Mouse (Mus musculus) liver, embryonic 14.5 days (tissue): Measurements from ENCODE around the gene Hnrnph3.

Experiments
- CTCF ChIP-seq: IDR thresholded peaks from 2 replicates; pipeline ENCODE4 v1.5.1; 2016; ENCODE audit warnings: antibody characterized with exemption, low read depth, control low read depth
- EP300 ChIP-seq: IDR thresholded peaks from 2 replicates; pipeline ENCODE4 v1.6.1; 2016; ENCODE audit warnings: antibody characterized with exemption, low read depth

DNA sequence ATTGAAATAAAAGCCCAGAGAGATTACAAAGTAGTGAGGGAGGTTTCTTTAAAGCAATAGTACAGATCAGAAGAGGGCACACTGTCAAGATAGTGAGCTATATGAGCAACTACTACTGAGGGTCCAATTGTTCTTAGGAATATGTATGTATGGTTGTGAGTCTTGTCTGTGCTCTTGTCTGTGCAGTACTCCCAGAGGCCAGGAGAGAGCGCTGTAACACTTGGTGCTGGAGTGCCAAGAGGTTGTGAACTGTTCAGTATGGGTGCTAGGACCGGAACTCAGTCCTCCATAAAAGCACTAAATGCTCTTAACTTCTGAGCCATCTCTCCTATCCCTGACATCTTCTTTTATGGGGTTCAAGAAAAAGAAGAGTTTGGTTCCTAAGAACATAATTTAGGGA lies 30.6 kb upstream of the Hnrnph3 start:
- TF ChIP-seq CTCF (peak; percentile 47), EP300 (no peak)
